Mouse (Mus musculus): ENCODE measurements around the gene Psme3. TPM values are rescaled to one million over a fixed set of nuclear protein-coding genes. Genes with fewer than 3 reads are reported as not detected.
"Not testable (repeated sequence)": the region's sequence is repeated elsewhere in the genome, so short reads cannot be mapped to it uniquely, and the experiment has no call there.

Gene Psme3
- polyA plus RNA-seq, 1 experiment: 57.8 TPM

- no peak for DNase-seq (ENCODE audit: low read depth)
Measured at GRCm38 (mm10) chr11:101312150-101312549, 3.9 kb upstream of the Psme3 start.

GRCm38 (mm10) chr11:101314567-101314966, 1.4 kb upstream of the Psme3 start:
- no peak for DNase-seq (ENCODE audit: low read depth)

- no peak for DNase-seq (ENCODE audit: low read depth)
Measured at GRCm38 (mm10) chr11:101315082-101315650, 847 bp upstream of the Psme3 start.

- DNase-seq (ENCODE audit: low read depth): no peak
Measured at GRCm38 (mm10) chr11:101316501-101316917, 496 bp downstream of the Psme3 start.

- DNase-seq (ENCODE audit: low read depth): no peak
Measured at GRCm38 (mm10) chr11:101323609-101324008, 7.6 kb downstream of the Psme3 start.

GRCm38 (mm10) chr11:101324763-101325162, 8.8 kb downstream of the Psme3 start, which contains the start of gene Aoc2:
Gene Aoc2 (plus strand): TSS chr11:101325063.
- no peak for DNase-seq (ENCODE audit: low read depth)

- not testable (repeated sequence) for DNase-seq (ENCODE audit: low read depth)
Measured at GRCm38 (mm10) chr11:101325201-101325600, 9.2 kb downstream of the Psme3 start.

GRCm38 (mm10) chr11:101326147-101326546, 10.1 kb downstream of the Psme3 start:
- no peak for DNase-seq (ENCODE audit: low read depth)

GRCm38 (mm10) chr11:101327311-101327710, 11.3 kb downstream of the Psme3 start:
- DNase-seq (ENCODE audit: low read depth): no peak

GRCm38 (mm10) chr11:101328941-101329635, 13.1 kb downstream of the Psme3 start:
- no peak for DNase-seq (ENCODE audit: low read depth)

GRCm38 (mm10) chr11:101330371-101330924, 14.4 kb downstream of the Psme3 start, which contains the start of gene Aoc3:
Gene Aoc3 (plus strand): TSS chr11:101330605.
- DNase-seq (ENCODE audit: low read depth): no peak

GRCm38 (mm10) chr11:101330961-101331360, 14.9 kb downstream of the Psme3 start:
- DNase-seq (ENCODE audit: low read depth): not testable (repeated sequence)

GRCm38 (mm10) chr11:101332537-101332936, 16.5 kb downstream of the Psme3 start:
- no peak for DNase-seq (ENCODE audit: low read depth)

- DNase-seq (ENCODE audit: low read depth): no peak
Measured at GRCm38 (mm10) chr11:101334023-101334422, 18.0 kb downstream of the Psme3 start.

GRCm38 (mm10) chr11:101334516-101334915, 18.5 kb downstream of the Psme3 start:
- DNase-seq (ENCODE audit: low read depth): no peak

- no peak for DNase-seq (ENCODE audit: low read depth)
Measured at GRCm38 (mm10) chr11:101335685-101336084, 19.7 kb downstream of the Psme3 start.

- DNase-seq (ENCODE audit: low read depth): no peak
Measured at GRCm38 (mm10) chr11:101338123-101338760, 22.2 kb downstream of the Psme3 start.

- no peak for DNase-seq (ENCODE audit: low read depth)
Measured at GRCm38 (mm10) chr11:101347083-101347775, 31.2 kb downstream of the Psme3 start.

- DNase-seq (ENCODE audit: low read depth): no peak
Measured at GRCm38 (mm10) chr11:101348774-101349173, 32.8 kb downstream of the Psme3 start.

- no peak for DNase-seq (ENCODE audit: low read depth)
Measured at GRCm38 (mm10) chr11:101349216-101349615, 33.2 kb downstream of the Psme3 start.

- DNase-seq (ENCODE audit: low read depth): no peak
Measured at GRCm38 (mm10) chr11:101351100-101351720, 35.2 kb downstream of the Psme3 start.

Measured in gonadal fat pad, adult 2 months (tissue).